Mouse (Mus musculus) right cerebral cortex, postnatal 25 days (tissue): ENCODE measurements around the gene Slc8b1.
"Not testable (repeated sequence)": the region's sequence is repeated elsewhere in the genome, so short reads cannot be mapped to it uniquely, and the experiment has no call there.

ENCODE experiments used
- DNase-seq: peaks from one replicate; pipeline ENCODE4 v3.0.0; 2022

The Slc8b1 gene

DNA sequence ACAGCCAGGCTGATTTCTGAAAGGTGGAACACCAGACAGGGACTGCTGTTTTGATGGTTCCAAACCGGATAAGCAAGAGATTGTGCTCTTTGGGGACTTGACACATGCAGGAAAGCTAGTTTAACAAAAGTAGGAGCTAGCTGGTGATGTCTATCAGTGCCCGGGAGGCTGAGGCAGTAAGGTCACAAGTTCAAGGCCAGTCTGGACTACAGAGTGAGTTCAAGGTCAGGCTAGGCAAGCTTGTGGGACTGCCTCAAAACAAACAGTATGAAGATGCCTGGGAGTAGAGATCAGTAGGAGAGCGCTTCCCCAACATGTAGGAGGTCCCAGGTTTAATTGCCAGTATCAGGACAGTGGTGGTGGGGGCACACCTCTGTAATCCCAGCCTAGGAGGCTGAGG is 13.9 kb upstream of the Slc8b1 start:
- no peak for DNase-seq

DNA sequence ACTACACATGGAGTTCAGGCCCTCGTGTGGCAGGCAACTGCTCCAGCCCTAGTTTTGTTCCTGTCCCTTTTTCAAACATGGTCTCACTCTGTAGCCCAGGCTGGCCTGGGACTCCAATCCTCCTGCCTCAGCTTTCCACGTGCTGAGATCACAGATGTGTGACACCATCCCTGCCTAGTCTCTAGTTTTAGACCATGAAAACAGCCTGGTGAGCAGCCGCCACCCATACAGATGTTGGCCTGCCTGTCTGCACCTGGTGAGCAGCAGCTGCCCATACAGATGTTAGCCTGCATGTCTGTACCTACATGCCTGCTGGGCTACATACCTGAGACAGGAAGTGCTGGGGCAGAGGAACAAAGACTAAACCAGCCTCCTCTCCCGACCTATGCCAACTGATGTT is 11.8 kb upstream of the Slc8b1 start:
- no peak for DNase-seq

GRCm38 (mm10) chr5:120500609-120501008 is 10.4 kb upstream of the Slc8b1 start:
- not testable (repeated sequence) for DNase-seq

- peak; percentile 45 for DNase-seq
Measured at GRCm38 (mm10) chr5:120502147-120502621, 8.8 kb upstream of the Slc8b1 start.

- no peak for DNase-seq
Measured at GRCm38 (mm10) chr5:120502675-120503143, 8.3 kb upstream of the Slc8b1 start.

DNA sequence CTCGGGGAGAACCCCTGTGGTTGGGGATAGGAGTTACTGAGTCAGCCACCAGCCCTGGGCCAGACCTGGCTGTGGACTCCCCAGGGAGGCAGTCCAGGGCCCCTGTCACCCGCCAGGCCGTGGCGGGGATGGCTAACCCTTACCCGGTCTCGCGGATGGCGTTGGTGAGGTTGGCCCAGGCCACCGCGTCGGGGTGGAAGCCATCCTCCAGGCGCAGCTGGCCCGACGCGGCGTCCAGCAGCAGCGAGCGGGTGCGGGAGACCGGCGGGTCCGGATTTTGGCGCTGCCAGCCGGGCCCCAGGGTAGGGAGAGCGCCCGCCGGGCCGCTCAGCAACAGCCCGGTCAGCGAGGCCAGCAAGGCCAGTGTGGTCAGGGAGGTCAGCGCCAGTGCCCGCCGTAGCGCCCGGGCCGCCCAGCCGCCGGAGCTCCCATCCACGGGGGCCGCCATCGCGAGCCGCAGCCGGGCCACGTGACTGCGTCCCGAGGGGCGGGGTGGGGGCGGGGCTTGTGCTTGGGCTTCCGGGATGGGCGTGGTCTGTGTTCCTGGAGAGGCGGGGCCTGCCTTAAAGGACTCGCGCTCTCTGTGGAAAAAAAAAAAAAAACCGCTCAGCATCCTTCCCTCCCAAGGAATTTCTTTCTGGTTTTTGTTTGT is 7.7 kb upstream of the Slc8b1 start, which contains the start of gene Plbd2:
Gene Plbd2, minus strand, starts transcription at position 482 of the 652 bp plus-strand sequence.
- peak; percentile 81 for DNase-seq

DNA sequence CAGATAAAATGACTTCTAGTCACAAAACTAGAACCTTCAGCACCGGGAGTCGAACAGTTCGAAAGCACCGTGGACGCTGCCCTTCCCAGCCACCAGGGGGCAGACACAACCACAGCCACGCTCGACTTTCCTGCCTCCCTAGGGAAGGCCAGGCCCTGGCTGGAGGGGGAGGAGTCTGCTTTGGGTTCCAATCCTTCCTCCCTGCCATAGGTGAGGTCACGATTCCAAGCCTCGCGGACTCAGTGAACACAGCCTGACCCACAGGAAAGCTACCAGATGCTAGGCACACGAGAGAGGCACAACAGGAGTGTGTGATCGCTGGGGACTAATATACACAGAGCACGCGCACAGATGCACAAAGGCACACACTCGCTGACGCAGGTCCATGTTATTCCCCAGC is 5.6 kb upstream of the Slc8b1 start:
- peak; percentile 62 for DNase-seq

DNA sequence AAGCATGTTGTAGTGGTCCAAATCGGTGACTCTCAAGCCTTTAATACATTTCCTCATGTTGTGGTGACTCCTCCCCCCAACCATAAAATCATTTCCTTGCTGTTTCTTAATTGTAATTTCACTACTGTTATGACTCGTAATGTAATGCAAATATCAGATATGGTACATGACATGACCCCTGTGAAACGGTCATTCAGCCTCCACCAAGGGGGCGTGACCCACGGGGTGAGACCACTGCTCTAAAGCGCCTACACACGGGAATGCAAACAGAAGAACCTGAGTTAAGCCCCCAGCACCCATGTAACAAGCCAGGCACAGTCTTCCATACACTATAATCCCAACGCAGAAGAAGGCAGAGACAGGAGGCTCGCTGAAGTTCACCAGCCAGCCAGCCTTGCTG is 5.2 kb upstream of the Slc8b1 start:
- DNase-seq: no peak

- DNase-seq: no peak
Measured at GRCm38 (mm10) chr5:120506490-120506889, 4.5 kb upstream of the Slc8b1 start.

DNA sequence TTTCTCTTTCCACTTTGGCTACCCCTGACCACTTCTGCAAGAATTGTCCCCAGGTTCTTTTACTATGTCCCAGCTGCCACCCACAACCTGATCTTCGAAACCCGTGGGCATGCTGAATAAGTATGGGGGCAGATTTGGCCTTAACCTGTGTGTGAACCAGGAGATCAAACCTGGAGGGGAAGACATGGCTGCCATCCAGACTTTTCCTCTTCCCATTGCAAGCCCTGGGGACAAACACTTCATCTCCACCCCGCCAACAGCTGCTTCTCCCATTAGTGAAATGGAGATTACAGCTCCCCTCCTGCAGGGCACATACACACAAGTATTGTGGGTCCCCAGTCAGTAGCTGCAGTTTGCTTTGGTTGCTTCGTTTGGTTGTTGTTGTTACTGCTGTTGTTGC is 3.7 kb upstream of the Slc8b1 start:
- DNase-seq: no peak

DNA sequence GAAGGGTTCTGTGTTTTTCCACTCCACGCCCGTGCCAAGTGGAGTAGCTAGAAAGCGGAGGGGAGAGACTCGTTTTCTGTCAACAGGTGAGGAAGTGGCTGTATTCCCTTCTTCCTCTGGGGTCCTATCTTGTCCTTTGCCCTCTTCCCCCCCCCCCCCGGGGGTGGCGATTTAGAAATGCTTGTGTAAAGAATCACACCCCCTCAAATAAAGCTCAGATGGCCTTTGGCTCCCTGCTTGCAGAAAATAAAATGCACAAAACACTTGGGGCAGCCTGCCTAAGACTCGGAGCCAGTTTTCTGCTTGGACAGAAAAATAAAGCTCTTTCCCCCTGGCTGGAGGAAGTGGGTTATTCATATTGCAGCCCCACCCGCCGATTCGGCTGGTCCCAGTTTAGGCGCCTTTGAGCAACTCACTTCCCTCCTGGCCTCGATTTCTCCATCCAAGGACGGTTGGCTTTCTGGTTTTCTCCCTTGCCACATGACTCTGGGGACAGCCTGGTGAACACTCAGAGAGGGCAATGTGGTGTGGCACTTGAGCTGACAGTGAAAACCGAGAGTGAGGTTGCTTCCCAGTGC is 764 bp downstream of the Slc8b1 start:
- no peak for DNase-seq

GRCm38 (mm10) chr5:120512911-120513555 is 2.1 kb downstream of the Slc8b1 start:
- no peak for DNase-seq

DNA sequence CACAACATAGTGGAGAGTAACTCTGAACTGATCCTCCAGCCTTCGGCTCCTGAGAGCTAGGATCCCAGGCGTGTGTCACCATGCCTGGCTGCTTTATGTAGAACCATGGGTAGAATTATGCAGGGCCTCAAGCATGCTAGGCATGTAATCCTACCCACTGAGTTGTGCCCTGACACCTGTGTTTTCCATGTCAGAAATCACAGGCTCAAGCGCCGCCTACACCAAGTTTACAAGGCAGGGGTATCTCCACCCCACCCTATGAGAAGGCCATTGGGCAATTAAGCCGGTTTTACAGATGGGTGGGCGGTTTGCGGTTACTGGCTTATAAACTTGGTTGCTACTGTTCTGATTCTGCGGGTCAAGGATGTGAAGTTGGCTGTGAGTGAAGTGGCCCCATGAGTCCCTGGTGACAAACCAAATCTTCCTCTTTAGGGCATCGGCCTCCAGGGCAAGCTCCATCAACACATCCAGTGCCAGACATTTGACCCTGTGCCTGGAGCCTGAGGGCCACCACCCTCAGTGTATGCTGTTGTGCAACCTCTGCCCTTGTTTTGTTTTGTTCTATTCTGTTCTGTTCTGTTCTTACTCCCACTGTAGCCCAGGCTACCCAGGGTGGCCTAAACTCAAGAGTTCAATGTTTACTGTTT is 3.2 kb downstream of the Slc8b1 start:
- DNase-seq: no peak

- no peak for DNase-seq
Measured at GRCm38 (mm10) chr5:120514754-120515153, 3.8 kb downstream of the Slc8b1 start.

GRCm38 (mm10) chr5:120515451-120515850 is 4.5 kb downstream of the Slc8b1 start:
- no peak for DNase-seq

DNA sequence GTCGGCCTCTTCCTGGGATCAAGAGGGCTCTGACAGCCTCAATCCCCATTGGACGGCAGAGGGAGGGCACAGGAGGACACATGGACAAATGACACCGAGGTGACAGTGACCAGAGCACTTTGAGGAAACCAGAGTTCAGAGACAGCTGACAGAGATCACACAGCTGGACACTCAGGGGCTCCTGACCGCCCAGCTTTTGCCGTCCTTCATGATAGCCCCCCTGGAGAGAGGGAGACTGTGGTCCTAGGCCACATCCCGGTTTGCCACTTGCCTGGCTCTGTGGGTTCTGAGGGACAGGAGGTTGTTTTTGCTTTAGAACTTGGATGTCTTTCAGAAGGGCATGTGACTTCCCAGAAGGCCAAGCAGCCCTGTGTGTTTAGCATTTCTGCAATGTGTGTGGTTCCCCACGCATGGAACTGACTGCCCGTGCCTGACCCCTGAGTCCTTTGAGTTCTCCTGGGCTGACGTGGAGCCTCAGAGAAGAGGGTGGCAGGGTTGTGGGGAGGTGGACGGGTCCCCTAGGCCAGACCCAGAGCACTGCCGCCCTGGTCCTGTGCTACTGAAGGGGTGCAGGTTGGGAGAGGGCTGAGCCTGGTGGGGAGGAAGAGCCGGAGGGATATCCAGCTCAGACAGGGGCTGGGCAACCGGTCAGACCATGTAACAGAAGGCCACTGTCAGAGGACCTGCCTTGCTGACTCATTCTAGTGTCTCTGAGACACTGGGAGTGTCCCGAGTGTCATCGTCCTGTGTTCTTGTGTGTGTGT is 5.4 kb downstream of the Slc8b1 start:
- no peak for DNase-seq

DNA sequence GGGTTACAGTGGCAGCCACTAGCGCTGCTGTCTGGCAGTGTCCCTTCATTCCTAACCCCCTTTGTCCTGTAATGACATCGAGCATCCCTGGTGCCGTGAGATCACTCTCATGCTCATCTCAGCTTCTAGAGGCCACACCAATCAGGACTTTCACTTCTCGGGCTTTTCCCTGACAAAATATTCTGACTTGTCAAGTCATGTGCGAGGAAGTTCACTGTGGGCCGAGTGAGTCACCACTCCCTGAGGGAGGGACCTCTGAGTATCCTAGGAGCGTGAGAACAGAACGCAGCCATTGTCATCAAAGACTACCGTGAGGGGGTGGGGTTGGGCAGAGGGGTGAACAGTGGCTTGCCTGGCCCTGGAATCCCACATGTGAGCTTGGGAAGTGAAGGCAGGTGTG is 6.6 kb downstream of the Slc8b1 start:
- no peak for DNase-seq

- no peak for DNase-seq
Measured at GRCm38 (mm10) chr5:120522649-120523048, 11.7 kb downstream of the Slc8b1 start.

- no peak for DNase-seq
Measured at GRCm38 (mm10) chr5:120524736-120525135, 13.8 kb downstream of the Slc8b1 start.

GRCm38 (mm10) chr5:120525737-120526136 is 14.8 kb downstream of the Slc8b1 start:
- no peak for DNase-seq

- no peak for DNase-seq
Measured at GRCm38 (mm10) chr5:120526311-120526710, 15.3 kb downstream of the Slc8b1 start.

DNA sequence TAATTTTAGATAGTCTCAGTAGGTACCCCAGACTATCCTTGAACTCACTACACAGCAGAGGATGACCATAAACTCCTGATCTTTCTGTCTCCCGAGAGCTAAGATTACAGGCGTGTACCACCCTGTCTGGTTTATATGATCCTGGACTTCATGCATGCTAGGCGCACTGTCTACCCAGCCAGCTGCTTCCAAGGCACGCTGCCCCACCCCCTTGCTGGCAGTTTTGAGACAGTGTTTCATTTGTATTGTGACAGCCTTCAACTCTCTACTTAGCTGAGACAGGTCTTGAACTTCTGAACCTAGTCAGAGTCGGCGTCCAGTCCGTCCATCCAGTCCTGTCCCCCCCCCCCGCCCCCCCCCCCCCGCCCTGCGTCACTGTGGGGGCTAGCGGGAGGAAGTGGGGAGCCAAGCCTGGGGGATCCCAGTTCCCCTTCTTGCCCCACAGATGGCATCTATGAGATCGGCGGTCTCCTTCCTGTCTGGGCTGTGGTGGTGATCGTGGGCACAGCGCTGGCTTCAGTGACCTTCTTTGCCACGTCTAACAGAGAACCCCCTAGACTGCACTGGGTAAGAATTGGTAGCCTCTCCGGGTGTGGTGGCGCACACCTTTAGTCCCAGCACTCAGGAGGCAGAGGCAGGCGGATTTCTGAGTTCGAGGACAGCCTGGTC is 16.5 kb downstream of the Slc8b1 start:
- no peak for DNase-seq
